Mouse (Mus musculus) layer of hippocampus, postnatal 10 days (tissue): ENCODE data around the gene Stxbp1. TPM values are rescaled to one million over a fixed set of nuclear protein-coding genes. Genes with fewer than 3 reads are reported as not detected.
A peak's percentile ranks its signal among the peaks of the same experiment; 100 is the strongest.
"Not testable (repeated sequence)": the region's sequence is repeated elsewhere in the genome, so short reads cannot be mapped to it uniquely, and the experiment has no call there.

ENCODE experiments used
- DNase-seq, 2 experiments: peaks; one replicate each; pipeline ENCODE4 v3.0.0; 2021; ENCODE audit warnings: low spot score in 2 of 2
- total RNA-seq, 2 experiments: library from RNA; stranded (reverse); gene quantifications; 2 replicates each; pipeline ENCODE4 v1.2.3; 2021

Stxbp1 gene
- total RNA-seq, 2 experiments from 2014 or later, result 525 to 547 TPM

- DNase-seq, result no peak
Measured at GRCm38 (mm10) chr2:32874951-32875674, 28.1 kb upstream of the Stxbp1 start.

DNA sequence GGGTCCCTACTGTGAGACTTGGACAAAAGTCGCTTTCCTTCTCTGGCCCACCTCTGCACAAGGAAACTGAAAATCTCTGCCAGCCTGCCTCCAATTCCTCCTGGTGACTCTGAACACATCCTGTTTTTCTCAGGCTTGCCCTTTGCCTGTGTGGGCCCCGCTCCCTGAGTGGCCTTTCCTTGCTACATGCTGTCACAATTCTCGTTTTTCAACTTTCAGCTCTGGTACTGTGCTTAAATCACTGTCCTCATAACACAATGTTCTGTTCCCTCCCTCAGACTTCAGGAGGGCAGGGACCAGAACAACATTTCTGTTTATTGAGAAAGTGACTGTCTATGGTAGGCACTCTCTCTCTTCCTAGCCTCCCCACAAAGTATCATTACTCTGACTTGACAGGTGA lies 27.0 kb upstream of the Stxbp1 start:
- no peak for DNase-seq

- no peak for DNase-seq
Measured at GRCm38 (mm10) chr2:32870275-32871100, 23.4 kb upstream of the Stxbp1 start.

GRCm38 (mm10) chr2:32869721-32870274 lies 22.8 kb upstream of the Stxbp1 start:
- DNase-seq, result no peak

- no peak for DNase-seq
Measured at GRCm38 (mm10) chr2:32867354-32867753, 20.3 kb upstream of the Stxbp1 start.

DNA sequence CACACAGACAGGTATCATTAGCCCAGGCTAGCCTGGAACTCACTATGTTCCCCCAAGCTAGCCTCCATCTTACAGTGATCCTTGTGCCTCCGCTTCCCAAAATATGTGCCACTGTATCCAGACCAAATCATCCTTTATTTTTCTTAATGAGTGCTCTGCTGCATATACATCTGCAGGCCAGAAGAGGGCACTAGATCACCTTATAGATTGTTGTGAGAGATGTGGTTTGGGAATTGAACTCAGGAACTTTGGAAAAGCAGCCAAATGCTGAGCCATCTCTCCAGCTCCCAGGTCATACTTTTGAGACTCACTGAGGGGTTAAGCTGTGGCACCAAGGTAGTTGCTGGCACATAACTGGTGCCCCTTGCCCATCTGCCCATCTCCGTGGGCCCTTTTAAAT lies 17.7 kb upstream of the Stxbp1 start:
- peak in 1 of 2 experiments; percentile 45 for DNase-seq

DNA sequence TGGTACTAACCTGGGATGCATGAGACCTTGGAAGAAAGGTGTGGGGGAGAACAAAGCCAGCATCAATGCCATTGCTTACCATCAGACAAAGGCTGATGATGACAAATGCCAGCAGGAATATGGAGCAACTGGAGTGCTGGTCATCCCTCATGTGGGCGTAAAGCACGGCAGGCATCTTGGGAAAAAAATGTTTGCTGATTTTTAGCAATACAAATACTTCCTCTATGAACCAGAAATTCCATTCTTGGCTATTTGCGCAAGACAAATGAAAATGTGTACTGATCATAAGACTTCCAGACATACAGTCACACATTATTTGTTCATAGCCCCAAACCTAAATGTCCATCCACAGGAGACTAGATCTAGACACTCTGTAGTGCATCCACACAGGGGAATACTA lies 16.3 kb upstream of the Stxbp1 start:
- no peak for DNase-seq

- no peak for DNase-seq
Measured at GRCm38 (mm10) chr2:32860799-32861198, 13.8 kb upstream of the Stxbp1 start.

DNA sequence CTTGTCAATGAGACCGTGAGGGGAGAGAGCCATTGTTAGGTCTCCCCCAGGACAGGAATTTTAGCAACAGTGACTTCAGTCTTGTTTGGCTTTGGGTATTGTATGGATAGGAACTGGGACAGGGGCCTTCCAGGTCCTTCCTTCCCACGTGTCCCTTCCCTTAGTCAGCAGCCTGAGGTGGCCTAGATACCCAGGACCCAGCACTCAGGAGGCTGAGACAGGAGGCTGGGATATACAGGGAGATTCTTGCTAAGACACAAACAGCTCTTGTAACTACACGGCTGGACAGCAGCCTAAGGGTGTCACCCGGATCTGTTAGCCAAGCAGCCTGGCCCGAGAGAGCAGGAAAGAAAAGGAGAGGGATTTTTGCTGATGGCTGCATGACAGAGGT lies 12.6 kb upstream of the Stxbp1 start:
- DNase-seq, result no peak

- peak; percentile 64 to 71 for DNase-seq
Measured at GRCm38 (mm10) chr2:32859010-32859621, 12.1 kb upstream of the Stxbp1 start.

DNA sequence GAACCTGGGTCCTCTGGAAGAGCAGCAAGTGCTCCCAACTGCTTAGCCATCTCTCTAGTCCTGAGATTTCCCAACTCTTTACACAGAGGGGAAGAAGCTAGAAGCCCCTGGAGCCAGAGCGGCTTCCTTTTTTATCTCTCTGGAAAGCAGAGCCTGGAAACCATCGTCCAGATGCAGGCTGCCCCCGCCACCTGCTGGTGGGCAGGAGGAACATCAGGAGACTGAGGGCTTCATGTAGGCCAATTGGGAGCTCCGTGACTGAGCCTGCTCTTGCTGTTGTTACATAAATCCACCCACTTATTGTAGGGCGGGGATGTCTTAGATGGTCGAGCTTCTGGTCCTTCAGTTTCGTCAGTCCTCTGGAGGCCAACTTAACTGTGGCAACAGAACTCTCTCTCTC lies 10.5 kb upstream of the Stxbp1 start:
- DNase-seq, result peak; percentile 73 to 84

DNA sequence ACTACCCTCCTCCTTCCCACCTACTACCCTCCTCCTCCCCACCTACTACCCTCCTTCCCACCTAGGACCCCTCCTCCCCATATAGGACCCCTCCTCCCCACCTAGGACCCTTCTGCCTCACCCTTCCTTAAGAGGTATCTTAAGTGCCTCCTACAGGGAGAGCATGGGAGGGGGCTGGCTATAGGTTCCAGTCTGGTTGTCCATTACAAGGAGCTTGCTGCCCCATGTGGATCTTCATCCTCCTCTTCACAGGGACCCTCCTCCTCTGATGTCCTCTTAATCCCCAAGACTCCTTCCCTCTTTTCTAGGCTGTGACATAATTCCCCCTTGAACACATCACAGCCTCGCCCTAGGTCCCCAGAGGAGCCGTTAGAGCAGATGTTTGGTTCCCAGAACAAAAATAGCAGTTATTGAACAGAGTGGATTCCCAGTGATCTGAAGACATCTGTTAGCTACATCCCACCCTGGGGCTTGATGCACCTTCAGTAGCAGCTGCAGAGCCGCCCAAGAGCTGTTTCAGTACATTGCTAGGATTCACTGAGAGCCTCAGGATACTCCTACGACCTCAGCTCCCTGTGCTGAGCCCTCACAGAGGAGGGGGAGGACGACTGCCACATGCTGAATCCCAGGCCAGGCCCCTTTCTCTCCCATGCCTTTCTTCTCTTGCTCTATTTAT lies 8.9 kb upstream of the Stxbp1 start:
- no peak for DNase-seq

- DNase-seq, result no peak
Measured at GRCm38 (mm10) chr2:32855046-32855785, 8.2 kb upstream of the Stxbp1 start.

DNA sequence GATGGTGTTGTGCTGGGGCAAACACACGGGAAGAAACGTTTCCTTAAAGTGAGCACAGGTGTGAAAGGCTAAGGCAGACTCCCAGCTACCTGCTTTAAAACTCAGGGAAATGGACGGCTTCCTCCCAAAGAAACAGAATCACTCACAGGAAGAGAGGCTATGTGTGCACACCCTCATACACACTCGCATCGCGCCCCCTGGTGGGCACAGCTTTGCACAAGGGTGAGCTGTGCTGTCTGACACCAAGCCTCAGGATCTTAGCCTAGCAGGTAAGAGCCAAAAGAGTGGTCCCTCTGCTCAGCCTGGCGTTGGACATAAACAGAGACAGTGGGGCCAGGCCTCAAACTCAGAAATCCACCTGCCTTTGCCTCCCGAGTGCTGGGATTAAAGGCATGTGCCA lies 7.2 kb upstream of the Stxbp1 start:
- peak; percentile 91 to 92 for DNase-seq

DNA sequence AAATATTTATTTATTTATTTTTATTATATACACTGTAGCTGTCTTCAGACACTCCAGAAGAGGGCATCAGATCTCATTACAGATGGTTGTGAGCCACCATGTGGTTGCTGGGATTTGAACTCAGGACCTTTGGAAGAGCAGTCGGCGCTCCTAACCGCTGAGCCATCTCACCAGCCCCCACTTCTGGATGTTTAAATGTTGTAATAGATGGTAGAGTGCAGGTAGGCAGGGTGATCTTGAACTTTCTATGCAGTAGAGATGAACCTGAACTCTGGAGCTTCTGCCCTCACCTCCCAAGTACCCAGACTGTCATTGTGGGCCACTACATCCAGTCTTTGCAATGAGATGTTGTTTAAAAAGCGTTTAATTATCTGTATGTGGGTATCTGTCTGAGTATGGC lies 6.7 kb upstream of the Stxbp1 start:
- DNase-seq, result not testable (repeated sequence)

- DNase-seq, result peak in 1 of 2 experiments; percentile 54
Measured at GRCm38 (mm10) chr2:32852156-32852555, 5.1 kb upstream of the Stxbp1 start.

GRCm38 (mm10) chr2:32847468-32847821 lies 400 bp upstream of the Stxbp1 start:
- DNase-seq, result no peak

- DNase-seq, result peak; percentile 77 to 79
Measured at GRCm38 (mm10) chr2:32846101-32846804, 792 bp downstream of the Stxbp1 start.

GRCm38 (mm10) chr2:32845572-32846100 lies 1.4 kb downstream of the Stxbp1 start:
- DNase-seq, result no peak

GRCm38 (mm10) chr2:32842558-32842957 lies 4.5 kb downstream of the Stxbp1 start:
- DNase-seq, result no peak
